Mouse (Mus musculus) kidney, embryonic 16.5 days (tissue): ENCODE data around the gene Fst. TPM values are rescaled to one million over a fixed set of nuclear protein-coding genes. Genes with fewer than 3 reads are reported as not detected.

Experiments used
- ATAC-seq: fragments of 200-750 bp; cut with Nextera tagmentation; 2 replicates; pipeline ENCODE4 v1.8.0; 2017; ENCODE audit warnings: moderate TSS enrichment; ENCODE audit not compliant: low FRiP score, low TSS enrichment
- H3K27ac ChIP-seq: fragments of 300-500 bp; sonication (generic); 2 replicates; pipeline ENCODE4 v1.5.1; 2014; ENCODE audit warnings: low read length
- H3K27me3 ChIP-seq: fragments of 300-500 bp; sonication (generic); 2 replicates; pipeline ENCODE4 v1.6.1; 2014; ENCODE audit warnings: low read length, control low read depth, mixed read lengths; ENCODE audit not compliant: insufficient read depth
- H3K36me3 ChIP-seq: fragments of 300-500 bp; sonication (generic); 2 replicates; pipeline ENCODE4 v1.6.1; 2014; ENCODE audit warnings: low read length, control low read depth, mixed read lengths; ENCODE audit not compliant: insufficient read depth
- H3K4me1 ChIP-seq: fragments of 300-500 bp; sonication (generic); 2 replicates; pipeline ENCODE4 v1.6.1; 2014; ENCODE audit warnings: low read length, control low read depth, mixed read lengths; ENCODE audit not compliant: insufficient read depth
- H3K4me2 ChIP-seq: fragments of 300-500 bp; sonication (generic); replicated peaks from 2 replicates; pipeline ENCODE4 v1.6.1; 2014; ENCODE audit warnings: low read depth, low read length
- H3K4me3 ChIP-seq: fragments of 300-500 bp; sonication (generic); 2 replicates; pipeline ENCODE4 v1.5.1; 2014; ENCODE audit warnings: mild to moderate bottlenecking, low read length
- H3K9ac ChIP-seq: fragments of 300-500 bp; sonication (generic); replicated peaks from 2 replicates; pipeline ENCODE4 v1.6.1; 2014; ENCODE audit warnings: low read length
- H3K9me3 ChIP-seq: fragments of 300-500 bp; sonication (generic); 2 replicates; pipeline ENCODE4 v1.6.1; 2016; ENCODE audit warnings: low read length, control low read depth
- WGBS: fragments of 180-500 bp; shearing (Covaris S2); extraction: QIAGEN DNeasy Blood & Tissue Kit; methylation state at CpG from one replicate; pipeline ENCODE4 v1.1.7; 2014; 5-methylcytosine and 5-hydroxymethylcytosine counted together
- polyA plus RNA-seq: library from polyadenylated mRNA; unstranded; fragments of >200 nt; fragmentation: Nextera tagmentation; extraction: Ambion mirVana; gene quantifications from 2 replicates; pipeline ENCODE4 v1.2.1, GENCODE M21; 2015

Fst gene
- polyA plus RNA-seq: 2.5 and 3.2 TPM in 2 replicates

- Histone ChIP-seq H3K27ac (no peak within 1 kb of the TSS), H3K9me3 (no peaks in the 10 kb centered on the region), H3K4me1 (peaks cover 32% of the 10 kb centered on the region), H3K4me2 (peak within 1 kb of the TSS; percentile 96), H3K27me3 (peaks cover 49% of the 10 kb centered on the region), H3K36me3 (no peaks in the 10 kb centered on the region), H3K4me3 (peak within 1 kb of the TSS; percentile 61), H3K9ac (peak within 1 kb of the TSS; percentile 22)
- peak; percentile 31 for ATAC-seq
- under 1% methylated on average over 44 of the region's 77 CpGs for WGBS
These were observed at the start of gene Fst for GRCm38 (mm10) chr13:114458886-114459700. Gene Fst, minus strand, starts transcription at chr13:114458951.

GRCm38 (mm10) chr13:114493826-114494225 is 35.1 kb upstream of the Fst start:
- 60% methylated on average over 3 of the region's 3 CpGs for WGBS
- no peak for ATAC-seq
- H3K27ac ChIP-seq: no peak overlapping the region
- H3K36me3 ChIP-seq: no peaks in the 10 kb centered on the region
- no peaks in the 10 kb centered on the region for H3K9me3 ChIP-seq
- no peak overlapping the region for H3K9ac ChIP-seq
- no peaks in the 10 kb centered on the region for H3K27me3 ChIP-seq
- H3K4me3 ChIP-seq: no peak overlapping the region
- no peaks in the 10 kb centered on the region for H3K4me1 ChIP-seq
- no peak overlapping the region for H3K4me2 ChIP-seq

GRCm38 (mm10) chr13:114488178-114488577 is 29.4 kb upstream of the Fst start:
- Histone ChIP-seq H3K4me3 (no peak overlapping the region), H3K27ac (no peak overlapping the region), H3K27me3 (no peaks in the 10 kb centered on the region), H3K9ac (no peak overlapping the region), H3K4me2 (no peak overlapping the region), H3K36me3 (no peaks in the 10 kb centered on the region), H3K4me1 (no peaks in the 10 kb centered on the region), H3K9me3 (no peaks in the 10 kb centered on the region)
- 76% methylated on average over 7 of the region's 7 CpGs for WGBS
- no peak for ATAC-seq

GRCm38 (mm10) chr13:114478329-114478728 is 19.6 kb upstream of the Fst start:
- ATAC-seq: no peak
- Histone ChIP-seq H3K9ac (no peak overlapping the region), H3K9me3 (no peaks in the 10 kb centered on the region), H3K27me3 (no peaks in the 10 kb centered on the region), H3K27ac (no peak overlapping the region), H3K4me2 (no peak overlapping the region), H3K36me3 (no peaks in the 10 kb centered on the region), H3K4me1 (no peaks in the 10 kb centered on the region), H3K4me3 (no peak overlapping the region)
- 92% methylated on average over 4 of the region's 4 CpGs for WGBS

- H3K27ac ChIP-seq: no peak overlapping the region
- H3K4me3 ChIP-seq: no peak overlapping the region
- H3K27me3 ChIP-seq: no peaks in the 10 kb centered on the region
- no peaks in the 10 kb centered on the region for H3K36me3 ChIP-seq
- no peak for ATAC-seq
- 0 out of 2 replicates have a peak, but pooled peaks cover 3% of the 10 kb centered on the region for H3K9me3 ChIP-seq
- 83% methylated on average over 3 of the region's 3 CpGs for WGBS
- no peak overlapping the region for H3K4me2 ChIP-seq
- H3K4me1 ChIP-seq: no peaks in the 10 kb centered on the region
- no peak overlapping the region for H3K9ac ChIP-seq
These were observed 11.2 kb upstream of the Fst start for GRCm38 (mm10) chr13:114469945-114470344.

- Histone ChIP-seq H3K27ac (no peak overlapping the region), H3K9me3 (0 out of 2 replicates have a peak, but pooled peaks cover 2% of the 10 kb centered on the region), H3K27me3 (no peaks in the 10 kb centered on the region), H3K4me1 (no peaks in the 10 kb centered on the region), H3K36me3 (no peaks in the 10 kb centered on the region), H3K4me2 (no peak overlapping the region), H3K4me3 (no peak overlapping the region), H3K9ac (no peak overlapping the region)
- ATAC-seq: no peak
- 95% methylated on average over 6 of the region's 6 CpGs for WGBS
These were observed 7.6 kb upstream of the Fst start for GRCm38 (mm10) chr13:114466269-114466919.

GRCm38 (mm10) chr13:114465387-114465786 is 6.6 kb upstream of the Fst start:
- Histone ChIP-seq H3K36me3 (no peaks in the 10 kb centered on the region), H3K9me3 (no peaks in the 10 kb centered on the region), H3K9ac (no peak overlapping the region), H3K27me3 (peaks cover under 1% of the 10 kb centered on the region; the same call in 1 of the 2 replicates), H3K27ac (no peak overlapping the region), H3K4me2 (no peak overlapping the region), H3K4me1 (0 out of 2 replicates have a peak, but pooled peaks cover under 1% of the 10 kb centered on the region), H3K4me3 (no peak overlapping the region)
- ATAC-seq: no peak
- WGBS: 94% methylated on average over 1 of the region's 1 CpGs

- H3K27me3 ChIP-seq: peaks cover 6% of the 10 kb centered on the region; the same call in 1 of the 2 replicates
- no peaks in the 10 kb centered on the region for H3K9me3 ChIP-seq
- no peak for ATAC-seq
- no peak overlapping the region for H3K9ac ChIP-seq
- H3K4me1 ChIP-seq: peaks cover 6% of the 10 kb centered on the region
- no peaks in the 10 kb centered on the region for H3K36me3 ChIP-seq
- no peak overlapping the region for H3K4me3 ChIP-seq
- 89% methylated on average over 3 of the region's 3 CpGs for WGBS
- H3K27ac ChIP-seq: no peak overlapping the region
- no peak overlapping the region for H3K4me2 ChIP-seq
These were observed 6.1 kb upstream of the Fst start for GRCm38 (mm10) chr13:114464824-114465223.

GRCm38 (mm10) chr13:114462548-114463408 is 4.0 kb upstream of the Fst start:
- no peak overlapping the region for H3K4me3 ChIP-seq
- H3K9me3 ChIP-seq: no peaks in the 10 kb centered on the region
- no peak for ATAC-seq
- no peaks in the 10 kb centered on the region for H3K36me3 ChIP-seq
- H3K9ac ChIP-seq: no peak overlapping the region
- H3K4me1 ChIP-seq: peaks cover 12% of the 10 kb centered on the region
- H3K27me3 ChIP-seq: peaks cover 21% of the 10 kb centered on the region
- no peak overlapping the region for H3K4me2 ChIP-seq
- 85% methylated on average over 8 of the region's 8 CpGs for WGBS
- no peak overlapping the region for H3K27ac ChIP-seq
